Mouse (Mus musculus) embryonic fibroblast, embryonic 13.5 days (primary cell): ENCODE measurements at regions not wholly inside any gene's neighbourhood (a gene's known extent, or its start where the extent isn't known, plus 50 kb on each side); places are given as distances from the start of the nearest gene placed in this dataset.

Experiments
- H3K27ac ChIP-seq: 2 replicates; pipeline ENCODE4 v1.5.1; 2012; ENCODE audit warnings: low read length, control low read depth, inconsistent platforms; ENCODE audit not compliant: insufficient read depth
- H3K4me1 ChIP-seq: 2 replicates; pipeline ENCODE4 v1.6.1; 2011; ENCODE audit warnings: low read length; ENCODE audit not compliant: control insufficient read depth, insufficient read depth
- H3K4me3 ChIP-seq: 2 replicates; pipeline ENCODE4 v1.5.1; 2011; ENCODE audit warnings: mild to moderate bottlenecking, control low read depth, low read length; ENCODE audit not compliant: insufficient read depth
- CTCF ChIP-seq: IDR thresholded peaks from 2 replicates; pipeline ENCODE4 v1.5.1; 2011; ENCODE audit warnings: mild to moderate bottlenecking, control low read depth, low read length, moderate library complexity, borderline replicate concordance; ENCODE audit not compliant: insufficient read depth
- POLR2A ChIP-seq: IDR thresholded peaks from 2 replicates; pipeline ENCODE4 v1.6.1; 2011; ENCODE audit warnings: low read depth, mild to moderate bottlenecking, control low read depth, low read length, moderate library complexity

- H3K27ac ChIP-seq: no peak overlapping the region
- H3K4me1 ChIP-seq: no peaks in the 10 kb centered on the region
- no peak overlapping the region for H3K4me3 ChIP-seq
- TF ChIP-seq CTCF: no peak
- TF ChIP-seq POLR2A: no peak
Observed at GRCm38 (mm10) chr7:117320552-117320951, 60.2 kb upstream of the Xylt1 start.
